Mouse (Mus musculus): ENCODE results near the gene Gpr142.

The Gpr142 gene

GRCm38 (mm10) chr11:114846336-114846735, 47.6 kb downstream of the Gpr142 start:
- no peak for DNase-seq

GRCm38 (mm10) chr11:114847008-114847407, 48.3 kb downstream of the Gpr142 start:
- DNase-seq, result no peak

GRCm38 (mm10) chr11:114849572-114849971, 50.8 kb downstream of the Gpr142 start:
- DNase-seq, result no peak

- no peak for DNase-seq
These were observed 51.3 kb downstream of the Gpr142 start for GRCm38 (mm10) chr11:114850066-114850451.

GRCm38 (mm10) chr11:114850452-114851268, 51.9 kb downstream of the Gpr142 start, which contains the start of gene Gprc5c:
Gene Gprc5c, plus strand, starts transcription at chr11:114851152.
- DNase-seq, result no peak

GRCm38 (mm10) chr11:114851269-114851607, 52.5 kb downstream of the Gpr142 start:
- DNase-seq, result no peak

- DNase-seq, result peak; percentile 43
These were observed 53.0 kb downstream of the Gpr142 start for GRCm38 (mm10) chr11:114851608-114852310.

GRCm38 (mm10) chr11:114852311-114853173, 53.8 kb downstream of the Gpr142 start:
- no peak for DNase-seq

- no peak for DNase-seq
These were observed 54.6 kb downstream of the Gpr142 start for GRCm38 (mm10) chr11:114853174-114853838.

GRCm38 (mm10) chr11:114854581-114854980, 55.9 kb downstream of the Gpr142 start:
- no peak for DNase-seq

GRCm38 (mm10) chr11:114856125-114856524, 57.4 kb downstream of the Gpr142 start:
- DNase-seq, result no peak

Measured in right cerebral cortex, adult 18-20 months (tissue).